Mouse (Mus musculus): ENCODE results near the gene Ccn2. TPM values are rescaled to one million over a fixed set of nuclear protein-coding genes. Genes with fewer than 3 reads are reported as not detected.

Ccn2 gene
- polyA plus RNA-seq, 1 experiment from 2014 or later, result 10.3 TPM

GRCm38 (mm10) chr10:24635884-24636283, 40.6 kb downstream of the Ccn2 start:
- H3K36me3 ChIP-seq, result no peaks in the 10 kb centered on the region
- H3K4me1 ChIP-seq, result peaks cover 4% of the 10 kb centered on the region
- H3K9me3 ChIP-seq (replicated peaks), result no peaks in the 10 kb centered on the region
- DNase-seq (ENCODE audit: low spot score), result no peak
- no peaks in the 10 kb centered on the region for H3K27me3 ChIP-seq (ENCODE audit: low read depth, poor library complexity, severe bottlenecking)
- no peak overlapping the region for H3K27ac ChIP-seq (replicated peaks)
- WGBS, result 92% methylated on average over 10 of the region's 10 CpGs
- H3K4me3 ChIP-seq, result no peak overlapping the region

- Histone ChIP-seq H3K36me3 (no peaks in the 10 kb centered on the region), H3K4me1 (peaks cover 4% of the 10 kb centered on the region), H3K27ac (replicated peaks) (no peak overlapping the region), H3K9me3 (replicated peaks) (no peaks in the 10 kb centered on the region), H3K4me3 (no peak overlapping the region), H3K27me3 (ENCODE audit: low read depth, poor library complexity, severe bottlenecking) (no peaks in the 10 kb centered on the region)
- 84% methylated on average over 2 of the region's 2 CpGs for WGBS
- DNase-seq (ENCODE audit: low spot score), result no peak
These were observed 41.7 kb downstream of the Ccn2 start for GRCm38 (mm10) chr10:24636986-24637385.

- Histone ChIP-seq H3K9me3 (replicated peaks) (no peaks in the 10 kb centered on the region), H3K27me3 (ENCODE audit: low read depth, poor library complexity, severe bottlenecking) (no peaks in the 10 kb centered on the region), H3K36me3 (no peaks in the 10 kb centered on the region), H3K4me3 (no peak overlapping the region), H3K27ac (replicated peaks) (no peak overlapping the region), H3K4me1 (peaks cover 4% of the 10 kb centered on the region)
- WGBS, result 73% methylated on average over 10 of the region's 10 CpGs
- DNase-seq (ENCODE audit: low spot score), result no peak
These were observed 43.2 kb downstream of the Ccn2 start for GRCm38 (mm10) chr10:24638306-24639070.

GRCm38 (mm10) chr10:24639596-24639995, 44.4 kb downstream of the Ccn2 start:
- DNase-seq (ENCODE audit: low spot score), result no peak

GRCm38 (mm10) chr10:24640186-24640875, 45.1 kb downstream of the Ccn2 start:
- 88% methylated on average over 6 of the region's 6 CpGs for WGBS
- no peak for DNase-seq (ENCODE audit: low spot score)
- H3K4me3 ChIP-seq, result no peak overlapping the region
- no peaks in the 10 kb centered on the region for H3K27me3 ChIP-seq (ENCODE audit: low read depth, poor library complexity, severe bottlenecking)
- H3K27ac ChIP-seq (replicated peaks), result no peak overlapping the region
- H3K9me3 ChIP-seq (replicated peaks), result no peaks in the 10 kb centered on the region
- H3K36me3 ChIP-seq, result no peaks in the 10 kb centered on the region
- peaks cover 4% of the 10 kb centered on the region for H3K4me1 ChIP-seq

More at GRCm38 (mm10) chr10:24639596-24639995, 44.4 kb downstream of the Ccn2 start:
- H3K4me1 ChIP-seq, result peaks cover 4% of the 10 kb centered on the region
- no peaks in the 10 kb centered on the region for H3K27me3 ChIP-seq (ENCODE audit: low read depth, poor library complexity, severe bottlenecking)
- H3K27ac ChIP-seq (replicated peaks), result no peak overlapping the region
- H3K4me3 ChIP-seq, result no peak overlapping the region
- H3K9me3 ChIP-seq (replicated peaks), result no peaks in the 10 kb centered on the region
- no peaks in the 10 kb centered on the region for H3K36me3 ChIP-seq
- 72% methylated on average over 7 of the region's 7 CpGs for WGBS

- peaks cover 4% of the 10 kb centered on the region for H3K4me1 ChIP-seq
- H3K4me3 ChIP-seq, result no peak overlapping the region
- no peaks in the 10 kb centered on the region for H3K9me3 ChIP-seq (replicated peaks)
- no peaks in the 10 kb centered on the region for H3K36me3 ChIP-seq
- no peaks in the 10 kb centered on the region for H3K27me3 ChIP-seq (ENCODE audit: low read depth, poor library complexity, severe bottlenecking)
- 69% methylated on average over 14 of the region's 14 CpGs for WGBS
- no peak for DNase-seq (ENCODE audit: low spot score)
- H3K27ac ChIP-seq (replicated peaks), result no peak overlapping the region
These were observed 46.3 kb downstream of the Ccn2 start for GRCm38 (mm10) chr10:24641416-24642140.

GRCm38 (mm10) chr10:24642796-24643580, 47.7 kb downstream of the Ccn2 start:
- WGBS, result 86% methylated on average over 11 of the region's 11 CpGs
- DNase-seq (ENCODE audit: low spot score), result no peak

GRCm38 (mm10) chr10:24645169-24645568, 49.9 kb downstream of the Ccn2 start:
- H3K27ac ChIP-seq (replicated peaks), result no peak overlapping the region
- WGBS, result 96% methylated on average over 8 of the region's 8 CpGs
- H3K4me3 ChIP-seq, result no peak overlapping the region
- no peaks in the 10 kb centered on the region for H3K36me3 ChIP-seq
- H3K9me3 ChIP-seq (replicated peaks), result no peaks in the 10 kb centered on the region
- no peak for DNase-seq (ENCODE audit: low spot score)
- H3K4me1 ChIP-seq, result no peaks in the 10 kb centered on the region
- no peaks in the 10 kb centered on the region for H3K27me3 ChIP-seq (ENCODE audit: low read depth, poor library complexity, severe bottlenecking)

More at GRCm38 (mm10) chr10:24642796-24643580, 47.7 kb downstream of the Ccn2 start:
- no peak overlapping the region for H3K27ac ChIP-seq (replicated peaks)
- peaks cover 4% of the 10 kb centered on the region for H3K4me1 ChIP-seq
- H3K36me3 ChIP-seq, result no peaks in the 10 kb centered on the region
- H3K9me3 ChIP-seq (replicated peaks), result no peaks in the 10 kb centered on the region
- H3K4me3 ChIP-seq, result no peak overlapping the region
- H3K27me3 ChIP-seq (ENCODE audit: low read depth, poor library complexity, severe bottlenecking), result no peaks in the 10 kb centered on the region

Other genes with a start within 250 kb of the Ccn2 start
- gene Enpp1, start 116.7 kb downstream of the Ccn2 start, polyA plus RNA-seq (2016; fragmentation: Nextera tagmentation; extraction: Ambion mirVana), result 0.36 and 0.92 TPM in 2 replicates
- gene Enpp3, start 247.4 kb downstream of the Ccn2 start, polyA plus RNA-seq (2016; fragmentation: Nextera tagmentation; extraction: Ambion mirVana), result 7.7 and 9.0 TPM in 2 replicates

Measured in midbrain, embryonic 10.5 days (tissue).